Mouse (Mus musculus): ENCODE results near the gene Alg11.

GRCm38 (mm10) chr8:22028973-22029372 is 31.5 kb upstream of the Alg11 start:
- TF ChIP-seq CTCF (IDR thresholded peaks at IDR 0.05; ENCODE audit: borderline replicate concordance, insufficient read depth, low read depth, low read length) (0 out of 2 replicates have a peak, but pooled peaks have one; percentile 10), POLR2A (IDR thresholded peaks at IDR 0.05; ENCODE audit: borderline replicate concordance, insufficient read depth, low read length) (no peak)

Data from cerebellum, adult 2 months (tissue).